Mouse (Mus musculus) limb, embryonic 14.5 days (tissue): ENCODE data around the gene Eno2. TPM values are rescaled to one million over a fixed set of nuclear protein-coding genes. Genes with fewer than 3 reads are reported as not detected.
A peak's percentile ranks its signal among the peaks of the same experiment; 100 is the strongest.

Experiments
- ATAC-seq: fragments of 200-750 bp; cut with Nextera tagmentation; 2 replicates; pipeline ENCODE4 v1.8.0; 2017; ENCODE audit warnings: low read depth, moderate number of reproducible peaks, moderate TSS enrichment; ENCODE audit not compliant: low FRiP score
- DNase-seq: peaks from one replicate; pipeline ENCODE4 v3.0.0-alpha.2; 2015; ENCODE audit warnings: low spot score
- H3K27ac ChIP-seq: fragments of 300-500 bp; sonication (generic); replicated peaks from 2 replicates; pipeline ENCODE4 v1.5.1; 2014; ENCODE audit warnings: low read depth, mild to moderate bottlenecking, low read length, moderate library complexity, mixed read lengths
- H3K27me3 ChIP-seq: fragments of 300-500 bp; sonication (generic); 2 replicates; pipeline ENCODE4 v1.6.1; 2014; ENCODE audit warnings: low read length, mixed read lengths; ENCODE audit not compliant: control insufficient read depth, insufficient read depth
- H3K36me3 ChIP-seq: fragments of 300-500 bp; sonication (generic); 2 replicates; pipeline ENCODE4 v1.6.1; 2014; ENCODE audit warnings: mild to moderate bottlenecking, low read length, moderate library complexity, mixed read lengths; ENCODE audit not compliant: control insufficient read depth, insufficient read depth
- H3K4me1 ChIP-seq: fragments of 300-500 bp; sonication (generic); 2 replicates; pipeline ENCODE4 v1.6.1; 2014; ENCODE audit warnings: antibody characterized with exemption, low read length, mixed read lengths; ENCODE audit not compliant: control insufficient read depth, insufficient read depth
- H3K4me2 ChIP-seq: fragments of 300-500 bp; sonication (generic); replicated peaks from 2 replicates; pipeline ENCODE4 v1.6.1; 2014; ENCODE audit warnings: low read depth, mild to moderate bottlenecking, low read length, moderate library complexity; ENCODE audit not compliant: severe bottlenecking
- H3K4me3 ChIP-seq: fragments of 300-500 bp; sonication (generic); replicated peaks from 2 replicates; pipeline ENCODE4 v1.5.1; 2014; ENCODE audit warnings: low read length
- H3K9ac ChIP-seq: fragments of 300-500 bp; sonication (generic); 2 replicates; pipeline ENCODE4 v1.6.1; 2014; ENCODE audit warnings: mild to moderate bottlenecking, low read depth, low read length, moderate library complexity; ENCODE audit not compliant: severe bottlenecking
- H3K9me3 ChIP-seq: fragments of 300-500 bp; sonication (generic); 2 replicates; pipeline ENCODE4 v1.6.1; 2016; ENCODE audit warnings: low read length; ENCODE audit not compliant: control insufficient read depth
- POLR2A ChIP-seq: fragments of 200-500 bp; IDR thresholded peaks from 2 replicates; pipeline ENCODE4 v1.8.0; 2012; ENCODE audit warnings: inconsistent platforms, mild to moderate bottlenecking, moderate library complexity, borderline replicate concordance; ENCODE audit not compliant: insufficient read depth, insufficient read length; ENCODE audit errors: extremely low read depth
- WGBS: fragments of 180-500 bp; shearing (Covaris S2); extraction: QIAGEN DNeasy Blood & Tissue Kit; methylation state at CpG from one replicate; pipeline ENCODE4 v1.1.7; 2014; 5-methylcytosine and 5-hydroxymethylcytosine counted together
- polyA plus RNA-seq, 2 experiments: library from polyadenylated mRNA; depleted of rRNA in 1 of 2; stranded (reverse) in 1 of 2; unstranded in 1 of 2; fragments of >200 nt; fragmentation: Nextera tagmentation in 1 of 2; extraction: Ambion mirVana in 1 of 2; gene quantifications; 2 replicates each; pipeline versions ENCODE4 v1.2.1 to v1.2.3; 2012 to 2014

Eno2 gene
- polyA plus RNA-seq, 2 experiments: 6.0 to 21.7 TPM

DNA sequence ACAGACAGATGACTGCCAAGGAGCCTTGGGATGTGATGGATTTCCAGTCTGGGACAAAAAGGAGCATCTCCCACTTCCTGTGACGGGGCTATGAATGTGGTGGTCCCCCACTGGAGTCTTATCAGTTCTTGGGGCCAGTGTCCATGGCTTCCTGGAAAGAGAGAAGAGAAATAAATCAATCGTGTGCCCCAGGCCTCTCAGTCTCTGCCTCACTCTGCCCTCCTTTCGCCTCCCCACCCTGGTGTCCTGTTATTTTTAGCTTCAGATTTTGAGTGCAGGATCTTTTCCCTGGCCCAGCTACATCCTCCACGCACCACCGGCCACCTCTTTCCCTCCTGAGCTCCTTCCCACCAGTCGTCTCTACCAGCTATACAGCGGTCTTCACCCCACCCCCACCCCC lies 540 bp upstream of the Eno2 start:
- H3K4me1 ChIP-seq: peaks cover 12% of the 10 kb centered on the region; the same call in 1 of the 2 replicates
- no peak for TF ChIP-seq POLR2A
- peak overlapping the region; percentile 68; the same call in 1 of the 2 replicates for H3K9ac ChIP-seq
- no peak overlapping the region for H3K27ac ChIP-seq
- H3K9me3 ChIP-seq: no peaks in the 10 kb centered on the region
- peak overlapping the region; percentile 57 for H3K4me3 ChIP-seq
- 67% methylated on average over 7 of the region's 7 CpGs for WGBS
- peaks cover 8% of the 10 kb centered on the region; the same call in 1 of the 2 replicates for H3K27me3 ChIP-seq
- DNase-seq (no peak), ATAC-seq (no peak)
- H3K4me2 ChIP-seq: peak overlapping the region; percentile 91
- H3K36me3 ChIP-seq: no peaks in the 10 kb centered on the region

DNA sequence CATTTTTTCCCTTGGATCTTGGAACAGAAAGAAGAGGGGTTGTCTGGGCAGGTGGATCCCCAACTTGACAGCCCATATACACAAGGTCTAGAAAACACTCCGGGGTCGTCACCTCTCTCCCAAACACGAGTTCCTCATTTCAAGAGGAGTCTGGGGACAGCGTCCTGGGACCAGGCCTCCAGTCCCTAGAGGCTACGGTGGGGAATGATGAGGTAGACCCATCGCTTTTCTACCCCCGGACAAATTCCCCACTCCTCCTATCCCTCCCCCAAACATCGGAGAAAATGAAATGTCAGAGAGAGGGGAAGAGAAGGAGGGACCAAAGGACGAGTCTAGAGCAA lies 799 bp downstream of the Eno2 start:
- H3K27me3 ChIP-seq: peaks cover 8% of the 10 kb centered on the region; the same call in 1 of the 2 replicates
- ATAC-seq (no peak), DNase-seq (no peak)
- H3K4me3 ChIP-seq: peak overlapping the region; percentile 57
- H3K9me3 ChIP-seq: no peaks in the 10 kb centered on the region
- peak overlapping the region; percentile 68; the same call in 1 of the 2 replicates for H3K9ac ChIP-seq
- WGBS: 3% methylated on average over 9 of the region's 9 CpGs
- no peak overlapping the region for H3K27ac ChIP-seq
- peaks cover 12% of the 10 kb centered on the region; the same call in 1 of the 2 replicates for H3K4me1 ChIP-seq
- H3K4me2 ChIP-seq: peak overlapping the region; percentile 91
- no peaks in the 10 kb centered on the region for H3K36me3 ChIP-seq
- no peak for TF ChIP-seq POLR2A

- 0 out of 2 replicates have a peak overlapping the region, but pooled peaks have one; percentile 2 for H3K9ac ChIP-seq
- H3K36me3 ChIP-seq: no peaks in the 10 kb centered on the region
- no peaks in the 10 kb centered on the region for H3K9me3 ChIP-seq
- peak; percentile 8; the same call in 1 of the 2 replicates for ATAC-seq
- no peak overlapping the region for H3K27ac ChIP-seq
- peaks cover 8% of the 10 kb centered on the region; the same call in 1 of the 2 replicates for H3K27me3 ChIP-seq
- DNase-seq: no peak
- WGBS: 22% methylated on average over 19 of the region's 19 CpGs
- peak overlapping the region; percentile 57 for H3K4me3 ChIP-seq
- H3K4me2 ChIP-seq: peak overlapping the region; percentile 91
- H3K4me1 ChIP-seq: peaks cover 12% of the 10 kb centered on the region; the same call in 1 of the 2 replicates
- TF ChIP-seq POLR2A: no peak
Measured at GRCm38 (mm10) chr6:124767920-124768703, 1.4 kb downstream of the Eno2 start.

GRCm38 (mm10) chr6:124767536-124767919 lies 1.9 kb downstream of the Eno2 start:
- Histone ChIP-seq H3K27me3 (peaks cover 8% of the 10 kb centered on the region; the same call in 1 of the 2 replicates), H3K4me2 (no peak overlapping the region), H3K9ac (0 out of 2 replicates have a peak overlapping the region, but pooled peaks have one; percentile 2), H3K4me3 (no peak overlapping the region), H3K9me3 (no peaks in the 10 kb centered on the region), H3K27ac (no peak overlapping the region), H3K4me1 (peaks cover 12% of the 10 kb centered on the region; the same call in 1 of the 2 replicates), H3K36me3 (no peaks in the 10 kb centered on the region)
- no peak for ATAC-seq
- 50% methylated on average over 4 of the region's 4 CpGs for WGBS
- no peak for TF ChIP-seq POLR2A
- no peak for DNase-seq

DNA sequence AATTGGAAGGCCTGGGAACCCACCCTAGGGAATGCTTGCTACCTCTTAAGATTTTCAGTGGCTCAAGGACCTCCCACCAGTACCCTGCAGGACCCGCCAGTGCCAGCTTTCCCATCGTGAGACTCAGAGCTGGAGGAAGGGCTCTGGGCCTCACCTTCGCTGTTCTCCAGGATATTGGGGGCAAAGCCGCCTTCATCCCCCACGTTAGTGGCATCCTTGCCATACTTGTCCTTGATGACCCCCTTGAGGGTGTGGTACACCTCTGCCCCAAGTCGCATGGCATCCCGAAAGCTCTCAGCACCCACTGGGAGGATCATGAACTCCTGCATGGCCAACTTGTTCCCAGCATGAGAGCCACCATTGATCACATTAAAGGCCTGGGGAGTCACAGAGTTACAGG lies 3.5 kb downstream of the Eno2 start:
- H3K36me3 ChIP-seq: no peaks in the 10 kb centered on the region
- no peak for DNase-seq
- no peak overlapping the region for H3K4me2 ChIP-seq
- no peak for ATAC-seq
- H3K4me1 ChIP-seq: peaks cover 12% of the 10 kb centered on the region; the same call in 1 of the 2 replicates
- no peak for TF ChIP-seq POLR2A
- 88% methylated on average over 7 of the region's 7 CpGs for WGBS
- no peak overlapping the region for H3K9ac ChIP-seq
- no peak overlapping the region for H3K4me3 ChIP-seq
- peaks cover 8% of the 10 kb centered on the region; the same call in 1 of the 2 replicates for H3K27me3 ChIP-seq
- no peaks in the 10 kb centered on the region for H3K9me3 ChIP-seq
- H3K27ac ChIP-seq: no peak overlapping the region
